Mouse (Mus musculus): Measurements from ENCODE around the gene Rap1a.

Gene Rap1a

GRCm38 (mm10) chr3:105801191-105802166, at the start of gene Rap1a:
Rap1a (minus strand) TSS chr3:105801336.
- DNase-seq (ENCODE audit: low read depth in 1 of 2, low spot score in 2 of 2) = peak in 1 of 2 experiments; percentile 55

GRCm38 (mm10) chr3:105846294-105847069, 45.3 kb upstream of the Rap1a start:
- no peak for DNase-seq (ENCODE audit: low read depth in 1 of 2, low spot score in 2 of 2)

DNA sequence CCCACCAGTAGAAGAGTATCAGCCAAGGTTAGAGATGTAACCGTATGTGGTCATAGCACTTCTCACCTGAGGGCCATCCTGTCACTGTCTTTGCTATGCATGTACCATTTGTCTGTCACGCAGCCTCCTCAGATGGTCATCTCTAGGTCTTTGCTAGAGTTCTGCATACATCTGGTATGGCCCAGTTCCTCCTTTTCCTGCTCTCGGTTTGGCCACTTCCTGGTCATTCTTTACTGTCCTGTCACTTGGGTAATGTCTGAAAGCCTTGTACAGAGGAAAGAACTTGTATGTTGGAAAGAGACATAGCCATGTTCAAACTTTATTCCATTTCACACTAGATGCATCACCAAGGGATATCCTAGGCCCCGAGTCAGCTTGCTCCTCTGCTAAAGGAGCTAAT, 38.7 kb upstream of the Rap1a start:
- DNase-seq (ENCODE audit: low read depth in 1 of 2, low spot score in 2 of 2) = no peak

DNA sequence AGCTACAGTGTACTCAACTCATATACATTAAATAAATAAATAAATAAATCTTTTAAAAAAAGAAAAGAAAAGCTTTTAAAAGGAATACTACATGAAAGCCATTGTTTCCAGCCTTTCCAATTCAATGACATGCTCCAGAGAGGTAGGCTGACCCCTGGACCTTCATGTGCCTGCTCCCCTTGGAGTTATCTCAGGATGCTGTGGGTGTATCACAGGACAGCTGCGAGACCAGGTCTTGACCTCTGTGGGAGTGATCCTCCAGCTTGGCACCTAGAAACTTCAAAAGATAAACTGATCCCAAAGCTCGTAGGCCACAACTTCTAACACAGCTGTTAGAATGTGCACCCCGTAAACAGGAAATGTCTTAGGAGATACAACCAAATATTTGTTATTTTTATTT, 37.5 kb upstream of the Rap1a start:
- no peak for DNase-seq (ENCODE audit: low read depth in 1 of 2, low spot score in 2 of 2)

DNA sequence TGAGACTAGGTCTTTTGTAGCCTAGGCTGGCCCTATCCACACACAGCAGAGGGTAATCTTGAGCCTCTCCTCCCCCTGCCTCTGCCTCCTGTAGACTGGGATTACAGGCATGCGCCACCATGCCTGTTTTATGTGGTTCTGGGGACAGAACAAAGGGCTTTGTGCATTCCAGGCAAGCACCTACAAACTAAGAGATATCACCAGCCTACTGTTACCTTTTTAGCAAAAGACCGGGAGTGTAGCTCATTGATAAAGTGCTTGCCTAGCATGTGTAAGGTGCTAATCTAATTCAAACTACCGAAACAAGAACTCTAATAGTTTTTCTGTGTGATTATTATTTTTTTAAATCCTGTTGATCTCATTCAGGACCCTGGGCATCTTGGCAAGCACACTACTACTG, 35.7 kb upstream of the Rap1a start:
- no peak for DNase-seq (ENCODE audit: low read depth in 1 of 2, low spot score in 2 of 2)

- DNase-seq (ENCODE audit: low read depth in 1 of 2, low spot score in 2 of 2) = no peak
Observed at GRCm38 (mm10) chr3:105835875-105836274, 34.7 kb upstream of the Rap1a start.

DNA sequence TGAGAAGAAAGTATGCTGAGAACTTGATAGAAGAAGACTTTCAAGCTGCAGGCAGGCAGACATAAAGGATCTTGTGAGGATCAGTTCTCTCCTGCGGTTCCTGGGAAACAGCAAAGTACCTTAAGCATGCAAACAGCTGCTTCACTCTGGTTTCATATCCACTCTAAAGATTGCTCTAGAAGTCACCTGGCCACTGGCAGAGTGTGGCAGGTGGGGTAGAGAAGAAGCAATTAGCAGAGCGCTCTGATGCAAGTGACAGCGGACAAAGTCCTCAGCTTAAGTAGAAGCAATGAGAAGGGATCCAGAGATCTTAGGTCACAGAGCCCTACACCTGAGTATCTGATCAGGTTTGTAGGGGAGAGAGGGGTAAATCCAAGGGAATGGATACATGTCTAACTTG, 30.4 kb upstream of the Rap1a start:
- no peak for DNase-seq (ENCODE audit: low read depth in 1 of 2, low spot score in 2 of 2)

DNA sequence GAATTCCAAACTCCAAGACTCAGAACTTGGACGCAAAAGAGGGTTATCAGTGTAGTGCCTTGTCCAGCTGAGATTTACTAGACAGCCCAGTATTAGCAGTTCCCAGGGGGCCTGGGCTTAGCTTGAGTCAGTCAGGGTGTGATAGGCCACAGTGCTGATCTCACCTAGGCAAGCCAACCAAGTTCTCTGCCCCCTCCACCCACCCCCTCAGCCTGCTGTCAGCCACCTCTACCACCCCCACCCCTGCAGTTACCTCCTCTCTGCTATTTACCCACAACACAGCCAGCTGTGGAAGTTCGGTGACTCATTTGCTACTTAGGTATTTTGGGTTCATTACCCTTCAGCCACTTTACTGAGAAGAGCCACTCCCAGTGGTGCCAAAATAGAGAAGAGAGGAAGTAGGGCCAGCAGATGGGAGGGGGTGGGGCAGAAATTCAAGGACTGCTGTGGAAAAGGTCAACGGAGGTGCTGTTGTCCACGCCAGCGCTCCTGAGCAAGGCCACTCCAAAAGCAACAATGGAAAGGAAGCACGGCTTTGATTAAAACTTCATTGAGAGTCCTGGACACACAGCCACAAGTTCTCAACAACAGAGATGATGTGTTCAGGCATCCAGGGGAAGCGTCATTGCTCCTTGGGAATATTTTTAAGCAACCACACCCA, 24.5 kb upstream of the Rap1a start:
- DNase-seq (ENCODE audit: low read depth in 1 of 2, low spot score in 2 of 2) = peak in 1 of 2 experiments; percentile 37

GRCm38 (mm10) chr3:105824704-105825103, 23.6 kb upstream of the Rap1a start:
- no peak for DNase-seq (ENCODE audit: low read depth in 1 of 2, low spot score in 2 of 2)

DNA sequence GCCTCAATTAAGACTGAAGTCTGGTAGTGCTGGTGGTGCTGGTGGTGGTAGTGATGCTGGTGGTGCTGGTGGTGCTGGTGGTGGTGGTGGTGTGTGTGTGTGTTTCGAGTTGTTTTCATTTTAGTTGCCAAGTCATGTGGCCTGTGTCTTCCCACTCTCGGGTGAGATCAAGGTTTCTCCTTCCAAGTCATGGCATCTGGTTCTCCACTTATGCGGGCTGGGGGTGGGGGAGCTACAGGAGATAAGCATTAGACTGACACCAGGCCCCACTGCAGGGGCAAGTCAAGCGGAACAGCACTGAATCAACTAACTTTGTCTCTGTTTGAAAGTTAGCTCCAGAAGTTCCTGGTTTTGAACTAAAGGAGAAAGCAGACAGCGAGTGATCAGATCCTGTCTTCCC, 23.0 kb upstream of the Rap1a start:
- no peak for DNase-seq (ENCODE audit: low read depth in 1 of 2, low spot score in 2 of 2)

GRCm38 (mm10) chr3:105823609-105824008, 22.5 kb upstream of the Rap1a start:
- no peak for DNase-seq (ENCODE audit: low read depth in 1 of 2, low spot score in 2 of 2)

GRCm38 (mm10) chr3:105821504-105821903, 20.4 kb upstream of the Rap1a start:
- DNase-seq (ENCODE audit: low read depth in 1 of 2, low spot score in 2 of 2) = no peak

- DNase-seq (ENCODE audit: low read depth in 1 of 2, low spot score in 2 of 2) = no peak
Observed at GRCm38 (mm10) chr3:105820272-105820671, 19.1 kb upstream of the Rap1a start.

- DNase-seq (ENCODE audit: low read depth in 1 of 2, low spot score in 2 of 2) = no peak
Observed at GRCm38 (mm10) chr3:105818130-105819004, 17.2 kb upstream of the Rap1a start.

DNA sequence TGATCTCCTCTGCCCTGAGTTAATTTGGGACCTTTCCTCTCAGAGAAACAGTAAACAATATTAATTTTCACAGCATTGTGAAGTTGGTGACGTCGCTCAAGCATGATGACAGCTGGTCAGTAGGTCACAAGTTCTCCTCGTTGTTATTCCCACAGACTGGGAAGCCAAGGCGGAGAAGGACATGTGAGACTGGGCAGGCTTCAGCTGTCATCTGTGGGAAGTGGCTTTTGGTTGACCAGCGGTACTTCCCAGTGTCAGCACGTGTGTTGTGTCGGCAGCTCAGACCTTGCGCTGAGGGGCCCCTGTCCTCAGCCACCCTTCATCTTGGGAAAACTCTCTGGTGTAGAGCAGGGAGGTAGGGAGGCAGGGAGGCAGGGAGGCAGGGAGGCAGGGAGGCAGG, 15.0 kb upstream of the Rap1a start:
- DNase-seq (ENCODE audit: low read depth in 1 of 2, low spot score in 2 of 2) = peak in 1 of 2 experiments; percentile 58

- DNase-seq (ENCODE audit: low read depth in 1 of 2, low spot score in 2 of 2) = peak in 1 of 2 experiments; percentile 66
Observed at GRCm38 (mm10) chr3:105815236-105815904, 14.2 kb upstream of the Rap1a start.

DNA sequence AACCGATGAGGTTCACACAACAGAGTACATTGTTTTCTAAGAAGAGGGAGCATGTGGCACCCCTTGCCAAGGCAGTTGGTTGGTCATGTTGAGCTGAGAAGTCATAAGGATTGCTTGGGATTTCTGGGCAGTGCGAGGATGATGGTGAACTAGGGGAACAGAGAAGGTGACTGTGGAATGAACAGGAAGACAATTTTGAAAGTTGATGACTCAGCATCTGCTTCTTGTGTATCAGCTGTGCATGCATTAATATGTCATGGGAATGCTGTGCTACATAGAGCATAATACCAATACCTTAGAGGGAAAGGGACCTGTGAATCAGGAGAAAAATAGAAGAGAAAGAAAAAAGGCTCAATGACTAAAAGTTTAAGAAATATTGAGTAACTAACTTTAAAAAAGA, 10.0 kb upstream of the Rap1a start:
- no peak for DNase-seq (ENCODE audit: low read depth in 1 of 2, low spot score in 2 of 2)

DNA sequence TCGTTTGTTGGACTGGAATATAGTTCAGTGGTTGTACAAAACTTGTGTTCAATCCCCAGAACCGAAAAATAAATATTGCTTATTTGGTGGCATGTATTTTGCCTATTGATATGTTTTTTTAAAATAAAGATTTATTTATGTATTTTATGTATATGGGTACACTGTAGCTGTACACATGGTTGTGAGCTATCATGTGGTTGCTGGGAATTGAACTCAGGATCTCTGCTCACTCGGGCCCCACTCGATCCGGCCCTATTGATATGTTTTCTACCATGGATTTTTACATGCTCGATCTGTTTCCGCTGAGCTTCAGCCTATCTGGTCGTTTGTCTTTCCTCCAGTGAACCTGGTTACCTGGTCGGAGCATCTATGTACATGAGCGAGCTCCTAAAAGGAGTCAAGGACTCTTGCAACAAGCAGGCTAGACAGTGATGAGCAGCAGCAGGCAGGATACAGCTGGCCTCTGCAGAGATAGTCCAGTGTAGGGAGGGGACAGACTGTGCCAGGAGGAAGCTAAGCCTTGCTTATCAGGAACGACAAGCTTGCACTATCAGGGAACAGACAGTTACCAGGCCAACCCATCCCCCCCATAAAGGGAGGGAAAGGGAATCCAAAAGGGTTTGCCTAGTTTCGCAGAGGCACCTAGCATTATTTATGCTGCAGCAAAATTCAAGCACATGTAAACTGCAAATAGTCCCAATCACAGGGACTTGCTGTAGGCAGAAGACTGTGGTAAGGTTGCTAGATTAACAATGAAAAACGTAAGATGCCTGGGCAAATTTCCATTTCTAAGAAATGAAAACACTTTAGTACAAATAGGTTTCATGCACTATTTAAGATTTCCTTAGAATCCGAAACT, 7.3 kb upstream of the Rap1a start:
- no peak for DNase-seq (ENCODE audit: low read depth in 1 of 2, low spot score in 2 of 2)

DNA sequence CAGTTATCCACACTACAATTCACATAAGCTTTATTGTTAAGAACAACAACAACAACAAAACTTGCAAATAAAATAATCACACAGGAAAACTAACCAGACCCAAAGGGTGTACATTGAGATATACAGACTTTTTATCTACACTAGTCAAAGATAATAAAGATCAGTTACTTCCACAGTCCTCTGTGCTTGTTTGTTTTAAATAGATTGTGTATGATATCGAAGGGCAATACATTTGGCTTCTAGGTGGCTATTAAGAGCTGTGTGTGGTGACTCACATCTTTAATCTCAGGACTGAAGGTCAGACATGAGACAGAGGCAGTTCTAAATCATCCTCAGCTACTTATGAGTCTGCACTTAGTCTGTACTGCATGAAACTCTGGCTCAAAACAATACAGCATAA, 6.5 kb upstream of the Rap1a start:
- no peak for DNase-seq (ENCODE audit: low read depth in 1 of 2, low spot score in 2 of 2)
